Mouse (Mus musculus) cerebellum, adult 2 months (tissue): Measurements from ENCODE around the gene Lrcol1.

Source experiments
- CTCF ChIP-seq: fragments of 200-500 bp; IDR thresholded peaks from 2 replicates; pipeline ENCODE4 v1.5.1; 2011; ENCODE audit warnings: low read depth, mild to moderate bottlenecking, control low read depth, low read length, moderate library complexity, borderline replicate concordance; ENCODE audit not compliant: insufficient read depth
- POLR2A ChIP-seq: fragments of 200-500 bp; IDR thresholded peaks from 2 replicates; pipeline ENCODE4 v1.6.1; 2011; ENCODE audit warnings: low read length, control low read depth, borderline replicate concordance; ENCODE audit not compliant: insufficient read depth

DNA sequence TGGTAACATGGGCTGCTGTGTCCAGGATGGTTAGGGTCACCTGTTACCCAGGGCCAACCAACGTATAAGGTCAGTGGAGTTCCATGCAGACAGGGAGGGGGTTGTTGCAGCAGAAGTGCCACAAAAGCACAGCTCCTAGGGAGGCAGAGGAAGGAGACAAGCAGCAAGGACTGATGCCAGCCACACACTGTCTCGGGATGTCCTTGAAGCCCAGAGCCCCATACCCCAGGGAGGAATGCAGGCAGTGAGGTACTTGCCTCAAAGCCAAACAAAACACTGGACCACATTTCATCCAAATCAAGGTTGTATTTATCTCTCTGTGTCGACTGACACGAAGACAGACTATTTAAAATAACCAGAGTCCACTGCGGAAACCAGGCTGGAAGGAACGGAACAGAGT lies 16.9 kb downstream of the Lrcol1 start:
- no peak for TF ChIP-seq POLR2A
- TF ChIP-seq CTCF = no peak
